In genomic region chrX:86284597-86284996, GRCm38 (mm10) we compare ENCODE assay signal across 19 mouse cellular contexts. TPM values are rescaled to one million over a fixed set of nuclear protein-coding genes. Genes with fewer than 3 reads are reported as not detected.
"Had no signal": no experiment of that assay in that cellular context is flagged by ENCODE, and none has a peak within 500 bp of the region (broad histone marks: within the 10 kb centered on the region; RNA-seq: fewer than 3 reads in every experiment).

No protein-coding gene starts in this region.

RNA-seq across cellular contexts. Expression of gene Mageb4, which starts 20.3 kb away (rescaled TPM):
- total RNA-seq: megakaryocyte progenitor cell, adult 5-6 weeks; midbrain, postnatal 0 days; monocyte, adult 5-6 weeks; neutrophil, adult 5-6 weeks had no signal
- polyA plus RNA-seq: liver, postnatal 0 days; lung, adult 2 months; lung, embryonic 15.5 days; lung, postnatal 0 days; macrophage; midbrain, embryonic 11.5 days; midbrain, embryonic 13.5 days; midbrain, embryonic 15.5 days; midbrain, postnatal 0 days; neural tube, embryonic 12.5 days; neural tube, embryonic 14.5 days; spleen, adult 2 months; stomach, embryonic 15.5 days; stomach, postnatal 0 days; thymus, adult 2 months; urinary bladder, adult 2 months had no signal
